Mouse (Mus musculus) ES-Bruce4 (cell line): ENCODE measurements at regions not wholly inside any gene's neighbourhood (a gene's known extent, or its start where the extent isn't known, plus 50 kb on each side); places are given as distances from the start of the nearest gene placed in this dataset.

Experiments used
- CTCF ChIP-seq: IDR thresholded peaks from one replicate; pipeline ENCODE4 v1.8.1; 2011; ENCODE audit warnings: low read depth, low read length
- EP300 ChIP-seq: IDR thresholded peaks from 2 replicates; pipeline ENCODE4 v1.6.1; 2011; ENCODE audit warnings: low read depth, low read length; ENCODE audit not compliant: insufficient read depth
- POLR2A ChIP-seq: IDR thresholded peaks from one replicate; pipeline ENCODE4 v1.8.1; 2011; ENCODE audit warnings: low read length; ENCODE audit not compliant: insufficient read depth

- TF ChIP-seq CTCF (no peak), POLR2A (no peak), EP300 (no peak)
These were observed 64.2 kb upstream of the Irx3 start for GRCm38 (mm10) chr8:91866076-91866475.
